ENCODE assay signal across 16 mouse cellular contexts in genomic region chr5:149641277-149641892, GRCm38 (mm10). TPM values are rescaled to one million over a fixed set of nuclear protein-coding genes. Genes with fewer than 3 reads are reported as not detected.
DNase-seq lines count a peak whose midpoint lies in the region; ATAC-seq and TF ChIP-seq lines count a peak whose summit lies in the region.
"Had no signal": no experiment of that assay in that cellular context is flagged by ENCODE, and none has a peak within 500 bp of the region (broad histone marks: within the 10 kb centered on the region; RNA-seq: fewer than 3 reads in every experiment).

No protein-coding gene starts in this region.

- no peaks in the 10 kb centered on the region for H3K36me3 ChIP-seq in liver, embryonic 12.5 days
- H3K36me3 ChIP-seq: hindbrain, embryonic 15.5 days; limb, embryonic 13.5 days; midbrain, embryonic 15.5 days; neural tube, embryonic 12.5 days; stomach, embryonic 15.5 days had no signal

- DNase-seq in testis, postnatal 14 days (ENCODE audit: low spot score), result peak; percentile 73
- DNase-seq in testis, postnatal 10 days (ENCODE audit: low spot score), result no peak
- DNase-seq in NIH3T3 (ENCODE audit: low read depth), result peak; percentile 36
- no peak for DNase-seq in right cerebral cortex, postnatal 4 days
- DNase-seq in lung, postnatal 36 days, result no peak
- DNase-seq in lung, adult 2 months, result no peak
- DNase-seq: cerebellum, adult 9-10 months; kidney, adult 2 months; lung, postnatal 10 days; thymus, postnatal 4 days had no signal

- no peaks in the 10 kb centered on the region for H3K27me3 ChIP-seq in liver, embryonic 12.5 days (replicated peaks)
- H3K27me3 ChIP-seq: hindbrain, embryonic 15.5 days; limb, embryonic 13.5 days; midbrain, embryonic 15.5 days; neural tube, embryonic 12.5 days; stomach, embryonic 15.5 days had no signal

- peaks cover 43% of the 10 kb centered on the region for H3K4me1 ChIP-seq in liver, embryonic 12.5 days
- no peaks in the 10 kb centered on the region for H3K4me1 ChIP-seq in lung, adult 2 months (ENCODE audit: control insufficient read depth, insufficient read depth, low read length)
- H3K4me1 ChIP-seq: neural tube, embryonic 12.5 days; stomach, embryonic 15.5 days had no signal

- TF ChIP-seq POLR2A in lung, adult 2 months (IDR thresholded peaks at IDR 0.05; ENCODE audit: borderline replicate concordance, extremely low read depth, low read depth, low read length), result no peak

- peak overlapping the region; percentile 27; the same call in 1 of the 2 replicates for H3K4me3 ChIP-seq in liver, embryonic 12.5 days
- H3K4me3 ChIP-seq in lung, adult 2 months (replicated peaks; ENCODE audit: extremely low read depth, low read depth, low read length), result no peak overlapping the region
- H3K4me3 ChIP-seq: hindbrain, embryonic 15.5 days; limb, embryonic 13.5 days; midbrain, embryonic 15.5 days; neural tube, embryonic 12.5 days; stomach, embryonic 15.5 days had no signal

- TF ChIP-seq CTCF in lung, adult 2 months (IDR thresholded peaks at IDR 0.05; ENCODE audit: insufficient read depth, low read length), result no peak

- no peak overlapping the region for H3K9ac ChIP-seq in liver, embryonic 12.5 days
- H3K9ac ChIP-seq: hindbrain, embryonic 15.5 days; limb, embryonic 13.5 days; midbrain, embryonic 15.5 days; neural tube, embryonic 12.5 days; stomach, embryonic 15.5 days had no signal

- H3K9me3 ChIP-seq in liver, embryonic 12.5 days (replicated peaks), result no peaks in the 10 kb centered on the region
- H3K9me3 ChIP-seq: hindbrain, embryonic 15.5 days; limb, embryonic 13.5 days; midbrain, embryonic 15.5 days; neural tube, embryonic 12.5 days; stomach, embryonic 15.5 days had no signal

- peak; percentile 66 for ATAC-seq in liver, embryonic 12.5 days
- ATAC-seq: midbrain, embryonic 15.5 days had no signal

- peak overlapping the region; percentile 43; the same call in 1 of the 2 replicates for H3K27ac ChIP-seq in liver, embryonic 12.5 days
- H3K27ac ChIP-seq: hindbrain, embryonic 15.5 days; limb, embryonic 13.5 days; midbrain, embryonic 15.5 days; neural tube, embryonic 12.5 days; stomach, embryonic 15.5 days had no signal

- WGBS in liver, embryonic 12.5 days (ENCODE audit: insufficient replicate concordance), result 64% methylated on average over 8 of the region's 8 CpGs
- 81% methylated on average over 8 of the region's 8 CpGs for WGBS in lung, adult 2 months

- H3K4me2 ChIP-seq in liver, embryonic 12.5 days, result peak overlapping the region; percentile 37
- H3K4me2 ChIP-seq: hindbrain, embryonic 15.5 days; limb, embryonic 13.5 days; midbrain, embryonic 15.5 days; neural tube, embryonic 12.5 days; stomach, embryonic 15.5 days had no signal

RNA-seq across cellular contexts. Expression of gene Hsph1, which starts 5.2 kb away (rescaled TPM):
- 69.5 and 76.4 TPM in 2 replicates for polyA plus RNA-seq in liver, embryonic 12.5 days (2016; fragmentation: Nextera tagmentation; extraction: Ambion mirVana)
- polyA plus RNA-seq in lung, adult 2 months (2012; rRNA removed), result 7.3 and 7.7 TPM in 2 replicates

RNA-seq across cellular contexts. Expression of gene B3glct, which starts 36.6 kb away (rescaled TPM):
- 7.5 and 8.4 TPM in 2 replicates for polyA plus RNA-seq in liver, embryonic 12.5 days (2016; fragmentation: Nextera tagmentation; extraction: Ambion mirVana)
- 3.9 and 5.1 TPM in 2 replicates for polyA plus RNA-seq in lung, adult 2 months (2012; rRNA removed)

Comparison
In these comparisons a context has a peak if more than half of its experiments do, and no peak if none do; other contexts are left out.
1. DNase-seq: peak in testis, postnatal 14 days (single experiment) and NIH3T3 (single experiment); none in testis, postnatal 10 days (single experiment), right cerebral cortex, postnatal 4 days (single experiment), lung, postnatal 36 days (single experiment) and lung, adult 2 months (single experiment).